Comparison of ENCODE assay signal across 22 mouse cellular contexts in genomic region chr3:65023876-65024275, GRCm38 (mm10).
DNase-seq lines count a peak whose midpoint lies in the region; ATAC-seq and TF ChIP-seq lines count a peak whose summit lies in the region.
"Had no signal": no experiment of that assay in that cellular context is flagged by ENCODE, and none has a peak within 500 bp of the region (broad histone marks: within the 10 kb centered on the region; RNA-seq: fewer than 3 reads in every experiment).

No protein-coding gene starts in this region.

- H3K9ac ChIP-seq in kidney, embryonic 14.5 days (ENCODE audit: low read depth, low read length) = no peak overlapping the region
- no peak overlapping the region for H3K9ac ChIP-seq in liver, postnatal 0 days (replicated peaks)
- H3K9ac ChIP-seq: forebrain, embryonic 13.5 days; forebrain, postnatal 0 days; hindbrain, embryonic 12.5 days had no signal

- no peak for TF ChIP-seq CTCF in gastrocnemius, adult 2 months (IDR thresholded peaks at IDR 0.05)
- TF ChIP-seq CTCF in liver, postnatal 0 days (IDR thresholded peaks at IDR 0.05; ENCODE audit: low read depth) = no peak

- intact Hi-C loops in gastrocnemius, adult 2 months (cut with DNase I) = no loop called here

- H3K4me2 ChIP-seq in kidney, embryonic 14.5 days (replicated peaks; ENCODE audit: low read depth, low read length) = no peak overlapping the region
- no peak overlapping the region for H3K4me2 ChIP-seq in liver, postnatal 0 days (ENCODE audit: low read depth, low read length)
- H3K4me2 ChIP-seq: forebrain, embryonic 13.5 days; hindbrain, embryonic 12.5 days had no signal

- H3K27ac ChIP-seq in gastrocnemius, adult 2 months = no peak overlapping the region
- H3K27ac ChIP-seq in kidney, embryonic 14.5 days (ENCODE audit: low read depth, low read length) = no peak overlapping the region
- no peak overlapping the region for H3K27ac ChIP-seq in liver, postnatal 0 days (ENCODE audit: low read depth)
- H3K27ac ChIP-seq: embryonic facial prominence, embryonic 10.5 days; forebrain, embryonic 13.5 days; heart, embryonic 10.5 days; hindbrain, embryonic 12.5 days had no signal

- no peaks in the 10 kb centered on the region for H3K4me1 ChIP-seq in kidney, embryonic 14.5 days (ENCODE audit: control insufficient read depth, insufficient read depth, low read length)
- H3K4me1 ChIP-seq in liver, postnatal 0 days (ENCODE audit: insufficient read depth) = no peaks in the 10 kb centered on the region
- H3K4me1 ChIP-seq: embryonic facial prominence, embryonic 10.5 days; forebrain, embryonic 13.5 days; heart, embryonic 10.5 days; hindbrain, embryonic 12.5 days had no signal

- H3K36me3 ChIP-seq in kidney, embryonic 14.5 days (ENCODE audit: control insufficient read depth, insufficient read depth, low read length) = no peaks in the 10 kb centered on the region
- no peaks in the 10 kb centered on the region for H3K36me3 ChIP-seq in liver, postnatal 0 days (replicated peaks; ENCODE audit: insufficient read depth, low read length)
- H3K36me3 ChIP-seq: embryonic facial prominence, embryonic 10.5 days; heart, embryonic 10.5 days; hindbrain, embryonic 12.5 days had no signal

- no peak for TF ChIP-seq EP300 in liver, postnatal 0 days (IDR thresholded peaks at IDR 0.05; ENCODE audit: low read depth)

- no peak for ATAC-seq in kidney, embryonic 14.5 days (ENCODE audit: low FRiP score, low TSS enrichment)
- no peak for ATAC-seq in liver, postnatal 0 days
- ATAC-seq: forebrain, embryonic 13.5 days; forebrain, postnatal 0 days; hindbrain, embryonic 16.5 days; inflammation-experienced regulatory T-cells, adult 6 months; intestine, postnatal 0 days had no signal

- no peak overlapping the region for H3K4me3 ChIP-seq in gastrocnemius, adult 2 months
- no peak overlapping the region for H3K4me3 ChIP-seq in kidney, embryonic 14.5 days (ENCODE audit: low read length)
- H3K4me3 ChIP-seq in liver, postnatal 0 days (ENCODE audit: low read depth, low read length) = no peak overlapping the region
- H3K4me3 ChIP-seq: embryonic facial prominence, embryonic 10.5 days; forebrain, embryonic 13.5 days; heart, embryonic 10.5 days; hindbrain, embryonic 12.5 days had no signal

- 69% methylated on average over 2 of the region's 2 CpGs for WGBS in kidney, embryonic 14.5 days
- 56% methylated on average over 2 of the region's 2 CpGs for WGBS in liver, postnatal 0 days (ENCODE audit: insufficient replicate concordance)

- DNase-seq in brain, adult 2 months (ENCODE audit: low read depth, low spot score) = peak; percentile 87
- peak; percentile 59 for DNase-seq in cerebellum, adult 11-12 months
- peak; percentile 55 for DNase-seq in cerebellum, adult 9-10 months
- peak; percentile 49 to 68 for DNase-seq in cerebellum, postnatal 25 days
- no peak for DNase-seq in gastrocnemius, adult 2 months
- DNase-seq in liver, postnatal 0 days = no peak
- DNase-seq: adrenal gland, adult 2 months; adrenal gland, postnatal 25 days; forebrain, postnatal 0 days; gastrocnemius, postnatal 36 days; heart, adult 11 months; heart, postnatal 10 days; heart, postnatal 4 days had no signal

- no peaks in the 10 kb centered on the region for H3K27me3 ChIP-seq in kidney, embryonic 14.5 days (ENCODE audit: control insufficient read depth, insufficient read depth, low read length)
- H3K27me3 ChIP-seq in liver, postnatal 0 days (ENCODE audit: insufficient read depth, low read length) = no peaks in the 10 kb centered on the region
- H3K27me3 ChIP-seq: CH12.LX; forebrain, embryonic 13.5 days; hindbrain, embryonic 12.5 days had no signal

- no peaks in the 10 kb centered on the region for H3K9me3 ChIP-seq in kidney, embryonic 14.5 days (ENCODE audit: control insufficient read depth, low read length)
- no peaks in the 10 kb centered on the region for H3K9me3 ChIP-seq in liver, postnatal 0 days (ENCODE audit: low read length)
- H3K9me3 ChIP-seq: embryonic facial prominence, embryonic 10.5 days; forebrain, embryonic 13.5 days; heart, embryonic 10.5 days; hindbrain, embryonic 12.5 days had no signal

Comparison
In these comparisons a context has a peak if more than half of its experiments do, and no peak if none do; other contexts are left out.
1. DNase-seq: peak in brain, adult 2 months (single experiment), cerebellum, adult 11-12 months (single experiment), cerebellum, adult 9-10 months (single experiment) and cerebellum, postnatal 25 days (2 of 2); none in gastrocnemius, adult 2 months (single experiment) and liver, postnatal 0 days (single experiment).